Mouse (Mus musculus) liver, postnatal 0 days (tissue): ENCODE results near the gene Dcaf5. TPM values are rescaled to one million over a fixed set of nuclear protein-coding genes. Genes with fewer than 3 reads are reported as not detected.
A peak's percentile ranks its signal among the peaks of the same experiment; 100 is the strongest.

Source experiments
- ATAC-seq: fragments of 200-750 bp; cut with Nextera tagmentation; 2 replicates; pipeline ENCODE4 v1.8.0; 2017; ENCODE audit warnings: mild to moderate bottlenecking, moderate library complexity
- DNase-seq: peaks from one replicate; pipeline ENCODE4 v3.0.0-alpha.2; 2016
- H3K27ac ChIP-seq: fragments of 300-500 bp; sonication (generic); 2 replicates; pipeline ENCODE4 v1.5.1; 2014; ENCODE audit warnings: antibody characterized with exemption, moderate library complexity, mild to moderate bottlenecking, low read depth
- H3K27me3 ChIP-seq: fragments of 300-500 bp; sonication (generic); 2 replicates; pipeline ENCODE4 v1.6.1; 2014; ENCODE audit warnings: low read length, control low read depth, mixed read lengths; ENCODE audit not compliant: insufficient read depth
- H3K36me3 ChIP-seq: fragments of 300-500 bp; sonication (generic); replicated peaks from 2 replicates; pipeline ENCODE4 v1.6.1; 2014; ENCODE audit warnings: mild to moderate bottlenecking, control low read depth, low read length, moderate library complexity, mixed read lengths; ENCODE audit not compliant: insufficient read depth
- H3K4me1 ChIP-seq: fragments of 300-500 bp; sonication (generic); 2 replicates; pipeline ENCODE4 v1.6.1; 2014; ENCODE audit warnings: antibody characterized with exemption, mild to moderate bottlenecking, control low read depth; ENCODE audit not compliant: insufficient read depth
- H3K4me2 ChIP-seq: fragments of 300-500 bp; sonication (generic); 2 replicates; pipeline ENCODE4 v1.6.1; 2014; ENCODE audit warnings: low read depth, mild to moderate bottlenecking, low read length, moderate library complexity, mixed read lengths
- H3K4me3 ChIP-seq: fragments of 300-500 bp; sonication (generic); 2 replicates; pipeline ENCODE4 v1.5.1; 2014; ENCODE audit warnings: low read depth, low read length
- H3K9ac ChIP-seq: fragments of 300-500 bp; sonication (generic); replicated peaks from 2 replicates; pipeline ENCODE4 v1.6.1; 2014; ENCODE audit warnings: mild to moderate bottlenecking, moderate library complexity
- H3K9me3 ChIP-seq: fragments of 300-500 bp; sonication (generic); 2 replicates; pipeline ENCODE4 v1.6.1; 2016; ENCODE audit warnings: mild to moderate bottlenecking, control low read depth, low read length, mixed read lengths
- CTCF ChIP-seq: sonication (generic); IDR thresholded peaks from 2 replicates; pipeline ENCODE4 v1.5.1; 2016; ENCODE audit warnings: antibody characterized with exemption, low read depth
- EP300 ChIP-seq: IDR thresholded peaks from 2 replicates; pipeline ENCODE4 v1.6.1; 2016; ENCODE audit warnings: antibody characterized with exemption, low read depth, mild to moderate bottlenecking
- WGBS: fragments of 180-500 bp; shearing (Covaris S2); extraction: QIAGEN DNeasy Blood & Tissue Kit; methylation state at CpG from one replicate; pipeline ENCODE4 v1.1.7; 2014; ENCODE audit not compliant: insufficient replicate concordance; 5-methylcytosine and 5-hydroxymethylcytosine counted together
- polyA plus RNA-seq: library from polyadenylated mRNA; unstranded; fragments of >200 nt; fragmentation: Nextera tagmentation; extraction: Ambion mirVana; gene quantifications from 2 replicates; pipeline ENCODE4 v1.2.1, GENCODE M21; 2015

Gene Dcaf5
- polyA plus RNA-seq, 1 experiment from 2014 or later = 3.9 TPM

DNA sequence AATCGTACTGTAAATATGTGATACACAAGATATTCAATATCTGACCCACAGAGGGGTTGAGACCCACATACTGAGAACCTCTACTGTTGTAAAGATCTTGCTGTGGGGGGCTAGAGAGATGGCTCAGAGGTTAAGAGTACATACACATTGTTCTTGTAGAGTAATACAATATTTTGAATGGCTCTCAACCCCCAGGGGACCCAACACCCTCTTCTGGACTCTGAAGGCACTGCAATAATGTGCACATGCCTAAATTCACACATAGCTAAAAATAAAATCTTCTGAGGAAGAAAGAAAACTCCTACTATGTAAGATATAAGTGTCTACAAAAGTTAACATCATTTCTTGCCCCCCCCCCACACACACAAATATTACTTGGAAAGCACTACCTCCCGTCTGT lies 4.6 kb upstream of the Dcaf5 start:
- 74% methylated on average over 2 of the region's 2 CpGs for WGBS
- Histone ChIP-seq H3K27me3 (no peaks in the 10 kb centered on the region), H3K9ac (no peak overlapping the region), H3K4me2 (no peak overlapping the region), H3K9me3 (no peaks in the 10 kb centered on the region), H3K4me3 (no peak overlapping the region), H3K4me1 (0 out of 2 replicates have a peak, but pooled peaks cover 4% of the 10 kb centered on the region), H3K27ac (no peak overlapping the region), H3K36me3 (no peaks in the 10 kb centered on the region)
- no peak for DNase-seq
- no peak for TF ChIP-seq EP300
- TF ChIP-seq CTCF = peak; percentile 45
- ATAC-seq = no peak

DNA sequence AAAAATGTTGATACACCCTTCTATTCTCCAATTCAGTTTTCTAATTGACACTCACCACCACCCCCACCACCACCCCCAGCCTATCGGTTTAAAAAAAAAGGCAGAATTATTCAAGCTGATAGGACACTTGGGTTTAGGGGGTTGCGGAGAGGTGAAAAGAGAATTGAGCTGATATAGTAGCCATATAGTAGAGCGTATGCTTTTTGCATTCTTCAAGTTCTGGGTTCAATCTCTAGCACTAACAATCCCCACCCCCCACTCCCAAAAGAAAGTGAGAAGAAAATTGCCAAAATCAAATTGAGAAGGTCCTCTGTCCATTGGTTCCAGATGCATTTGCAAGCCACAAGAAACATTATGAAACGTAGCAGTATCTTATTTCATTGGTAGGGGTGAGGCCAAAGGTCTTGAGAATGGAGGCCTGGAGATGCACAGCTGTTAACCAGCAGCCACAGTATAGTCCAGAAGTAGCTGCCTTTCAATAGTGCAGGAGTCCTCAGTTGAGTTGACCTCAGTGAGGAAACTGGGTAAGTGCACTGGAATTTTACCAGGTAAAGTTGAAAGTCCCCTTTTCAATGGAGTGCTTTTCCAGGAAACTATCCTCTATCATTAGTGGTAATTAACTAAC lies 762 bp upstream of the Dcaf5 start:
- Histone ChIP-seq H3K9me3 (no peaks in the 10 kb centered on the region), H3K36me3 (no peaks in the 10 kb centered on the region; the same call in 1 of the 2 replicates)

DNA sequence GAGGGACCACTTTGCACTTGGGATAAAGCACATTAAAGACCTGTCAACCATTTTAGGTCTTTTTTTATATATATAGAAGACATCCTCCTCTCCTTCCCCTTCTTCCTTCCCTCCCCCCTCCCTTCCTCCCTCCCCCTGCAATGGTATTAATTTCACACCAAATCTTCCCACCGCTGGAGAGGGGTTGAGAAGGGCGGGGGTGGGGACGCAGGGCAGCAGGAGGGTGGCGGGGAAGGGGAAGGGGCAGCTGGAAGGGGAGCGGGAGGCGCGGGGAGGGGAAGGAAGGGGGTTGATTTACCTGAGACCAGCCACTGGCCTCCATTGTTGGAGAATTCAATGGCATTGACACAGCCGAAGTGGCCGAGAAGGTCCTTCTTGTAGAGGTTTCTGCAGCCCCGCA lies 514 bp downstream of the Dcaf5 start:
- H3K9ac ChIP-seq = peak overlapping the region; percentile 89
- WGBS = 2% methylated on average over 10 of the region's 10 CpGs
- H3K36me3 ChIP-seq = no peaks in the 10 kb centered on the region; the same call in 1 of the 2 replicates
- H3K9me3 ChIP-seq = no peaks in the 10 kb centered on the region
- no peaks in the 10 kb centered on the region for H3K27me3 ChIP-seq
- peaks cover 18% of the 10 kb centered on the region for H3K4me1 ChIP-seq
- peak overlapping the region; percentile 95 for H3K27ac ChIP-seq
- TF ChIP-seq EP300 (no peak), CTCF (no peak)
- peak overlapping the region; percentile 94 for H3K4me2 ChIP-seq
- H3K4me3 ChIP-seq = peak overlapping the region; percentile 86
- DNase-seq = no peak
- 0 out of 2 replicates have a peak, but pooled peaks have one; percentile 6 for ATAC-seq

More for the DNA sequence above, 762 bp upstream of the Dcaf5 start:
- Histone ChIP-seq H3K27ac (peak overlapping the region; percentile 95), H3K9ac (peak overlapping the region; percentile 89), H3K4me2 (peak overlapping the region; percentile 94), H3K4me3 (peak overlapping the region; percentile 86), H3K4me1 (peaks cover 18% of the 10 kb centered on the region), H3K27me3 (no peaks in the 10 kb centered on the region)
- no peak for ATAC-seq
- 0 out of 2 replicates have a peak, but pooled peaks have one; percentile 10 for TF ChIP-seq EP300
- TF ChIP-seq CTCF = no peak
- 45% methylated on average over 4 of the region's 4 CpGs for WGBS
- DNase-seq = no peak

DNA sequence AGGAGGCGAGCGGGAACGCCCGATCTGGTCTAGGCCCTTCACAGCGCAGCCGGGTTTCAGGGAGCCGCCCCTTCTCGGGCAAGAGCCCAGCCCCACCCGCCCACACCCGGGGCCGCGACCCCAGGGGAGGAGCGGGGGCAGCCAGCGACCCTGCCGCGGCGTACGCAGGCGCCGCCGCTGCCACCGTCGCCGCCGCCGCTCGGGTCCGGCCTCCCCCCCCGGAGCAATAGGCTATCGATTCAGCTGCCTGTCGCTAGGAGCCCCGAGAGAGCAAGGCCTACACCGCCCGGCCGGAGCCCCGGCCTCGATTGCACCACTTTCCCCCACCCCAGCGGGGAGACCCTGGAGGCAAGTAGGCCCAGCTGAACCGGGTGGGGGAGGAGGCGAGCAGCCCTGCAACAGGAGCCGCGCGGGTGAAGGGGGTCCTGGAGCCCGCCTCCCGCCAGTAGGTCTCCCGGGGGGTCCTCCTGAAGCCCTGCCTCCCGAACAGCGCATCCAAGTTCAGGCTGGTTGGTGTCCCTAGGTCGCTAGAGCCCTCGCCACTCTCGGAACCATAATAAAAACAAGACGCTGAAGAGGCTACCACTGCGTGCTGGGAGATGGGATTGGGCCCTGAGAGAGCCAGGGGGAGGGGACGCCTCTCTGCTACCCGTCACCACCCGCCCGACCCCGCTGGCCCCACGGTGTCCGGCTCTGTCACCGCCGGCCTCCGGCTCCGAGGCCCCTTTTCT lies 1.3 kb downstream of the Dcaf5 start:
- Histone ChIP-seq H3K9ac (peak overlapping the region; percentile 89), H3K4me1 (peaks cover 18% of the 10 kb centered on the region), H3K4me2 (peak overlapping the region; percentile 94), H3K27ac (peak overlapping the region; percentile 95), H3K36me3 (no peaks in the 10 kb centered on the region; the same call in 1 of the 2 replicates), H3K9me3 (no peaks in the 10 kb centered on the region), H3K4me3 (peak overlapping the region; percentile 86), H3K27me3 (no peaks in the 10 kb centered on the region)
- WGBS = under 1% methylated on average over 40 of the region's 64 CpGs
- TF ChIP-seq CTCF (no peak), EP300 (no peak)
- peak; percentile 86 for ATAC-seq
- DNase-seq = peak; percentile 84

DNA sequence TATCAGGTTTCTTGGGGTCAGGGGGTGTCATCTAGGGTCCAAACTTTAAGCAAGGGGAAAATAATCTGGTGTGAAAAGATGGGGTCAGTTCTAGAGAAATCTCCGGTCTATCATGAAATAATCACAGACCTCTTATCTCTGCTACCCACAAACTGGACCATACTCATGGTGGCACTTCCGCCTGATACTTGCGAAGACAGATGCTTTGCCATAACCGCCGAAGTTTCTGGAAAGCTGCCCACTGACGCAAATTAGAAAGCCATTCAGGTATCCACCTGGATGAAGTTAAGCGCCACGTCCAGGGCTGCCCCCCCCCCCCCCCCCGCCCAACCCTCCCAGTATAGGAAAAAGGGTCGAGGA lies 1.8 kb downstream of the Dcaf5 start:
- Histone ChIP-seq H3K9ac (peak overlapping the region; percentile 89), H3K4me2 (peak overlapping the region; percentile 94), H3K27ac (peak overlapping the region; percentile 95), H3K4me1 (peaks cover 18% of the 10 kb centered on the region), H3K36me3 (no peaks in the 10 kb centered on the region; the same call in 1 of the 2 replicates), H3K4me3 (peak overlapping the region; percentile 86), H3K9me3 (no peaks in the 10 kb centered on the region), H3K27me3 (no peaks in the 10 kb centered on the region)
- DNase-seq (no peak), ATAC-seq (no peak)
- TF ChIP-seq EP300 (no peak), CTCF (no peak)
- WGBS = 8% methylated on average over 7 of the region's 10 CpGs

DNA sequence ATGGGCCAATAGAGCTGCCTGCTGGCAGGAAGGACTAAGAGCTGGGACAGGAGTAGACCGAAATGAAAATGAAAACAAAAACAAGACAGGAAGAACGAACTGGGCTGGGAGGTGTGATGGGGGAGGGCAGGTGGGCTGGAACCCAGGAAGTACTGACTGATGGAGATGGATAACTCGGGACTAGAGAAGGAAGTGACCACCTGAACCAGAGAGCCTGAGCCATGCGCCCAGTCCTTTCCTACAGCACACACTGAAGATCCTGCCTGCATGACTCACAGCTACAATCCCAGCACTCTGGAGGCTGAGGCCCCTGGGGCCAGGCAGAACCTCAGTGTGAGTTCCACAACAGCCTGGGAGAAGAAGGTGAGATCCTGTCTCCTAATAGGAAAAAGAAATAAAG lies 3.1 kb downstream of the Dcaf5 start:
- H3K36me3 ChIP-seq = no peaks in the 10 kb centered on the region; the same call in 1 of the 2 replicates
- H3K9me3 ChIP-seq = no peaks in the 10 kb centered on the region
- H3K27ac ChIP-seq = 0 out of 2 replicates have a peak overlapping the region, but pooled peaks have one; percentile 3
- H3K4me1 ChIP-seq = peaks cover 18% of the 10 kb centered on the region
- no peak for DNase-seq
- H3K27me3 ChIP-seq = no peaks in the 10 kb centered on the region
- no peak overlapping the region for H3K4me3 ChIP-seq
- no peak overlapping the region for H3K9ac ChIP-seq
- 57% methylated on average over 4 of the region's 4 CpGs for WGBS
- TF ChIP-seq EP300 = no peak
- no peak for ATAC-seq
- H3K4me2 ChIP-seq = no peak overlapping the region
